Comparison of ENCODE assay signal across 9 mouse cellular contexts in genomic region chr9:74867641-74868205, GRCm38 (mm10). TPM values are rescaled to one million over a fixed set of nuclear protein-coding genes. Genes with fewer than 3 reads are reported as not detected.
A peak's percentile ranks its signal among the peaks of the same experiment; 100 is the strongest.
DNase-seq lines count a peak whose midpoint lies in the region; ATAC-seq lines count a peak whose summit lies in the region.
"Had no signal": no experiment of that assay in that cellular context is flagged by ENCODE, and none has a peak within 500 bp of the region (broad histone marks: within the 10 kb centered on the region; RNA-seq: fewer than 3 reads in every experiment).

No protein-coding gene starts in this region.

- H3K9me3 ChIP-seq in forebrain, embryonic 14.5 days (replicated peaks; ENCODE audit: control insufficient read depth, low read length), result no peaks in the 10 kb centered on the region
- H3K9me3 ChIP-seq: limb, embryonic 13.5 days had no signal

- no peak overlapping the region for H3K9ac ChIP-seq in forebrain, embryonic 14.5 days (ENCODE audit: low read length)
- H3K9ac ChIP-seq: limb, embryonic 13.5 days had no signal

- H3K27me3 ChIP-seq in forebrain, embryonic 14.5 days (replicated peaks; ENCODE audit: control insufficient read depth, insufficient read depth, low read length), result peaks cover 80% of the 10 kb centered on the region

- 2% methylated on average over 15 of the region's 15 CpGs for WGBS in forebrain, embryonic 14.5 days

- H3K4me1 ChIP-seq in forebrain, embryonic 14.5 days (ENCODE audit: control insufficient read depth, insufficient read depth, low read length), result peaks cover 2% of the 10 kb centered on the region; the same call in 1 of the 2 replicates

- peak; percentile 24 to 52 for DNase-seq in kidney, adult 8-10 months
- DNase-seq in kidney, adult 11 months, result no peak
- DNase-seq in adrenal gland, postnatal 10 days, result peak; percentile 70
- DNase-seq in forebrain, embryonic 14.5 days (ENCODE audit: low spot score), result peak; percentile 83
- peak; percentile 43 for DNase-seq in kidney, postnatal 14 days
- DNase-seq in lung, postnatal 25 days (ENCODE audit: low spot score), result peak; percentile 29
- DNase-seq in skeletal muscle tissue, adult 2 months (ENCODE audit: low read depth, low spot score), result peak; percentile 9
- no peak for DNase-seq in urinary bladder, postnatal 10 days (ENCODE audit: low spot score)

- no peak overlapping the region for H3K27ac ChIP-seq in forebrain, embryonic 14.5 days (ENCODE audit: low read depth, low read length)
- H3K27ac ChIP-seq: limb, embryonic 13.5 days had no signal

- no peaks in the 10 kb centered on the region for H3K36me3 ChIP-seq in forebrain, embryonic 14.5 days (ENCODE audit: control insufficient read depth, insufficient read depth, low read length)
- H3K36me3 ChIP-seq: limb, embryonic 13.5 days had no signal

- no peak overlapping the region for H3K4me3 ChIP-seq in forebrain, embryonic 14.5 days (ENCODE audit: low read depth, low read length)
- H3K4me3 ChIP-seq: limb, embryonic 13.5 days had no signal

- H3K4me2 ChIP-seq in forebrain, embryonic 14.5 days (ENCODE audit: low read length), result peak overlapping the region; percentile 21; the same call in 1 of the 2 replicates
- H3K4me2 ChIP-seq: limb, embryonic 13.5 days had no signal

- peak; percentile 46; the same call in 1 of the 2 replicates for ATAC-seq in forebrain, embryonic 14.5 days

RNA-seq across cellular contexts. Expression of gene Onecut1, which starts 6.0 kb away (rescaled TPM):
- 1 to 10 TPM; 1.1 to 4.8 TPM for total RNA-seq in adrenal gland, postnatal 10 days (2021)
- polyA plus RNA-seq in forebrain, embryonic 14.5 days (2014; fragmentation: Nextera tagmentation; extraction: Ambion mirVana), result 0.55 and 1.1 TPM in 2 replicates

Comparison
In these comparisons a context has a peak if more than half of its experiments do, and no peak if none do; other contexts are left out.
1. DNase-seq: peak in kidney, adult 8-10 months (2 of 2), adrenal gland, postnatal 10 days (single experiment), forebrain, embryonic 14.5 days (single experiment), kidney, postnatal 14 days (single experiment), lung, postnatal 25 days (single experiment) and skeletal muscle tissue, adult 2 months (single experiment); none in kidney, adult 11 months (single experiment) and urinary bladder, postnatal 10 days (single experiment).